In genomic region chr5:77428526-77428925, GRCm38 (mm10) we compare ENCODE assay signal across 27 mouse cellular contexts. TPM values are rescaled to one million over a fixed set of nuclear protein-coding genes. Genes with fewer than 3 reads are reported as not detected.
A peak's percentile ranks its signal among the peaks of the same experiment; 100 is the strongest.
DNase-seq lines count a peak whose midpoint lies in the region; ATAC-seq and TF ChIP-seq lines count a peak whose summit lies in the region.
"Had no signal": no experiment of that assay in that cellular context is flagged by ENCODE, and none has a peak within 500 bp of the region (broad histone marks: within the 10 kb centered on the region; RNA-seq: fewer than 3 reads in every experiment).

No protein-coding gene starts in this region.

- no peaks in the 10 kb centered on the region for H3K27me3 ChIP-seq in embryonic facial prominence, embryonic 15.5 days
- no peaks in the 10 kb centered on the region for H3K27me3 ChIP-seq in embryonic facial prominence, embryonic 10.5 days (replicated peaks; ENCODE audit: low read depth, poor library complexity, severe bottlenecking)
- H3K27me3 ChIP-seq in intestine, embryonic 14.5 days (replicated peaks; ENCODE audit: control insufficient read depth, insufficient read depth, low read length) = no peaks in the 10 kb centered on the region
- H3K27me3 ChIP-seq in intestine, postnatal 0 days (replicated peaks; ENCODE audit: control insufficient read depth, insufficient read depth, low read length) = no peaks in the 10 kb centered on the region
- no peaks in the 10 kb centered on the region for H3K27me3 ChIP-seq in lung, embryonic 15.5 days
- H3K27me3 ChIP-seq: embryonic facial prominence, embryonic 13.5 days; heart, embryonic 13.5 days; hindbrain, embryonic 15.5 days; limb, embryonic 13.5 days; liver, embryonic 12.5 days; midbrain, embryonic 13.5 days; stomach, embryonic 15.5 days had no signal

- H3K4me2 ChIP-seq in embryonic facial prominence, embryonic 15.5 days (replicated peaks) = no peak overlapping the region
- H3K4me2 ChIP-seq in intestine, embryonic 14.5 days (ENCODE audit: low read length) = no peak overlapping the region
- no peak overlapping the region for H3K4me2 ChIP-seq in intestine, postnatal 0 days (replicated peaks; ENCODE audit: low read depth)
- no peak overlapping the region for H3K4me2 ChIP-seq in lung, embryonic 15.5 days
- H3K4me2 ChIP-seq: embryonic facial prominence, embryonic 13.5 days; heart, embryonic 13.5 days; hindbrain, embryonic 15.5 days; limb, embryonic 13.5 days; liver, embryonic 12.5 days; midbrain, embryonic 13.5 days; stomach, embryonic 15.5 days had no signal

- H3K4me3 ChIP-seq in embryonic facial prominence, embryonic 15.5 days (replicated peaks) = no peak overlapping the region
- no peak overlapping the region for H3K4me3 ChIP-seq in embryonic facial prominence, embryonic 10.5 days
- H3K4me3 ChIP-seq in intestine, embryonic 14.5 days (ENCODE audit: low read depth, low read length) = no peak overlapping the region
- no peak overlapping the region for H3K4me3 ChIP-seq in intestine, postnatal 0 days (ENCODE audit: low read depth, low read length)
- H3K4me3 ChIP-seq in lung, embryonic 15.5 days = no peak overlapping the region
- H3K4me3 ChIP-seq: embryonic facial prominence, embryonic 13.5 days; erythroblast, embryonic 14.5 days; heart, adult 2 months; heart, embryonic 13.5 days; hindbrain, embryonic 10.5 days; hindbrain, embryonic 15.5 days; limb, embryonic 13.5 days; liver, embryonic 12.5 days; midbrain, embryonic 13.5 days; stomach, embryonic 15.5 days had no signal

- no peaks in the 10 kb centered on the region for H3K9me3 ChIP-seq in embryonic facial prominence, embryonic 15.5 days (replicated peaks)
- H3K9me3 ChIP-seq in embryonic facial prominence, embryonic 10.5 days = no peaks in the 10 kb centered on the region
- H3K9me3 ChIP-seq in intestine, embryonic 14.5 days (ENCODE audit: control insufficient read depth, low read length) = no peaks in the 10 kb centered on the region
- H3K9me3 ChIP-seq in intestine, postnatal 0 days (ENCODE audit: control insufficient read depth) = no peaks in the 10 kb centered on the region
- no peaks in the 10 kb centered on the region for H3K9me3 ChIP-seq in lung, embryonic 15.5 days
- H3K9me3 ChIP-seq: embryonic facial prominence, embryonic 13.5 days; heart, embryonic 13.5 days; hindbrain, embryonic 10.5 days; hindbrain, embryonic 15.5 days; limb, embryonic 13.5 days; liver, embryonic 12.5 days; midbrain, embryonic 13.5 days; stomach, embryonic 15.5 days had no signal

- 0 out of 2 replicates have a peak, but pooled peaks cover 6% of the 10 kb centered on the region for H3K4me1 ChIP-seq in embryonic facial prominence, embryonic 15.5 days
- H3K4me1 ChIP-seq in embryonic facial prominence, embryonic 10.5 days = no peaks in the 10 kb centered on the region
- 0 out of 2 replicates have a peak, but pooled peaks cover 2% of the 10 kb centered on the region for H3K4me1 ChIP-seq in intestine, embryonic 14.5 days (replicated peaks; ENCODE audit: control insufficient read depth, insufficient read depth, low read length)
- H3K4me1 ChIP-seq in intestine, postnatal 0 days (replicated peaks; ENCODE audit: control insufficient read depth, insufficient read depth, low read length) = no peaks in the 10 kb centered on the region
- no peaks in the 10 kb centered on the region for H3K4me1 ChIP-seq in lung, embryonic 15.5 days
- H3K4me1 ChIP-seq: heart, embryonic 13.5 days; hindbrain, embryonic 10.5 days; hindbrain, embryonic 15.5 days; liver, embryonic 12.5 days; midbrain, embryonic 13.5 days; stomach, embryonic 15.5 days had no signal

- no peak for ATAC-seq in embryonic facial prominence, embryonic 15.5 days (ENCODE audit: insufficient number of reproducible peaks, low FRiP score, low TSS enrichment, low read depth)
- no peak for ATAC-seq in intestine, embryonic 14.5 days (replicated peaks; ENCODE audit: low FRiP score, low TSS enrichment, low read depth)
- ATAC-seq in intestine, postnatal 0 days = no peak
- no peak for ATAC-seq in lung, embryonic 15.5 days (ENCODE audit: borderline replicate concordance, extremely low read depth, low FRiP score, low TSS enrichment)
- ATAC-seq: forebrain, embryonic 16.5 days; inflammation-experienced regulatory T-cells, adult 6 months; liver, embryonic 12.5 days; midbrain, embryonic 13.5 days had no signal

- no peak overlapping the region for H3K9ac ChIP-seq in embryonic facial prominence, embryonic 15.5 days
- H3K9ac ChIP-seq in intestine, embryonic 14.5 days (ENCODE audit: low read length) = no peak overlapping the region
- H3K9ac ChIP-seq in intestine, postnatal 0 days (ENCODE audit: low read depth, low read length) = no peak overlapping the region
- H3K9ac ChIP-seq in lung, embryonic 15.5 days = no peak overlapping the region
- H3K9ac ChIP-seq: embryonic facial prominence, embryonic 13.5 days; heart, embryonic 13.5 days; hindbrain, embryonic 15.5 days; limb, embryonic 13.5 days; liver, embryonic 12.5 days; midbrain, embryonic 13.5 days; stomach, embryonic 15.5 days had no signal

- WGBS in embryonic facial prominence, embryonic 15.5 days = 65% methylated on average over 4 of the region's 4 CpGs
- 80% methylated on average over 4 of the region's 4 CpGs for WGBS in embryonic facial prominence, embryonic 10.5 days
- WGBS in intestine, embryonic 14.5 days = 73% methylated on average over 4 of the region's 4 CpGs
- WGBS in intestine, postnatal 0 days = 74% methylated on average over 4 of the region's 4 CpGs
- 62% methylated on average over 4 of the region's 4 CpGs for WGBS in lung, embryonic 15.5 days

- peak overlapping the region; percentile 44 for H3K27ac ChIP-seq in embryonic facial prominence, embryonic 15.5 days (replicated peaks)
- H3K27ac ChIP-seq in embryonic facial prominence, embryonic 10.5 days (replicated peaks) = no peak overlapping the region
- no peak overlapping the region for H3K27ac ChIP-seq in intestine, embryonic 14.5 days (ENCODE audit: low read depth)
- no peak overlapping the region for H3K27ac ChIP-seq in intestine, postnatal 0 days (ENCODE audit: low read depth, low read length)
- H3K27ac ChIP-seq in lung, embryonic 15.5 days = peak overlapping the region; percentile 19
- H3K27ac ChIP-seq: embryonic facial prominence, embryonic 13.5 days; heart, adult 2 months; heart, embryonic 13.5 days; hindbrain, embryonic 10.5 days; hindbrain, embryonic 15.5 days; limb, embryonic 13.5 days; liver, embryonic 12.5 days; macrophage; midbrain, embryonic 13.5 days; stomach, embryonic 15.5 days had no signal

- no peak for DNase-seq in embryonic facial prominence, embryonic 10.5 days (ENCODE audit: low spot score)
- DNase-seq in intestine, embryonic 14.5 days (ENCODE audit: low spot score) = peak; percentile 25
- no peak for DNase-seq in lung, postnatal 10 days
- DNase-seq in adipocyte (ENCODE audit: low spot score) = peak; percentile 95
- DNase-seq: adrenal gland, adult 2 months; adrenal gland, postnatal 36 days; cerebellum, adult 2 months; cerebellum, postnatal 25 days; gastrocnemius, postnatal 25 days; heart, adult 2 months; lung, adult 2 months; right cerebral cortex, postnatal 25 days had no signal

- TF ChIP-seq CTCF in intestine, postnatal 0 days (IDR thresholded peaks at IDR 0.05; ENCODE audit: low read depth) = no peak

- no peaks in the 10 kb centered on the region for H3K36me3 ChIP-seq in embryonic facial prominence, embryonic 15.5 days
- H3K36me3 ChIP-seq in embryonic facial prominence, embryonic 10.5 days (replicated peaks) = no peaks in the 10 kb centered on the region
- no peaks in the 10 kb centered on the region for H3K36me3 ChIP-seq in intestine, embryonic 14.5 days (ENCODE audit: control insufficient read depth, insufficient read depth, low read length)
- no peaks in the 10 kb centered on the region for H3K36me3 ChIP-seq in intestine, postnatal 0 days (ENCODE audit: control insufficient read depth, insufficient read depth)
- no peaks in the 10 kb centered on the region for H3K36me3 ChIP-seq in lung, embryonic 15.5 days
- H3K36me3 ChIP-seq: embryonic facial prominence, embryonic 13.5 days; heart, embryonic 13.5 days; hindbrain, embryonic 10.5 days; hindbrain, embryonic 15.5 days; limb, embryonic 13.5 days; liver, embryonic 12.5 days; midbrain, embryonic 13.5 days; stomach, embryonic 15.5 days had no signal

RNA-seq across cellular contexts. Expression of gene Igfbp7, which starts 20.7 kb away (rescaled TPM):
- 107 and 116 TPM in 2 replicates for polyA plus RNA-seq in embryonic facial prominence, embryonic 15.5 days (2015; fragmentation: Nextera tagmentation; extraction: Ambion mirVana)
- polyA plus RNA-seq in embryonic facial prominence, embryonic 10.5 days (2016; fragmentation: Nextera tagmentation; extraction: Ambion mirVana) = 4.4 and 4.9 TPM in 2 replicates
- 52.4 and 57.9 TPM in 2 replicates for polyA plus RNA-seq in intestine, embryonic 14.5 days (2014; fragmentation: Nextera tagmentation; extraction: Ambion mirVana)
- 255 and 258 TPM in 2 replicates for polyA plus RNA-seq in intestine, postnatal 0 days (2015; fragmentation: Nextera tagmentation; extraction: Ambion mirVana)
- polyA plus RNA-seq in lung, embryonic 15.5 days (2015; fragmentation: Nextera tagmentation; extraction: Ambion mirVana) = 77.7 and 88.4 TPM in 2 replicates

Comparison
In these comparisons a context has a peak if more than half of its experiments do, and no peak if none do; other contexts are left out.
1. H3K27ac ChIP-seq: peak in embryonic facial prominence, embryonic 15.5 days (single experiment) and lung, embryonic 15.5 days (single experiment); none in embryonic facial prominence, embryonic 10.5 days (single experiment), intestine, embryonic 14.5 days (single experiment) and intestine, postnatal 0 days (single experiment).
2. DNase-seq: peak in intestine, embryonic 14.5 days (single experiment) and adipocyte (single experiment); none in embryonic facial prominence, embryonic 10.5 days (single experiment) and lung, postnatal 10 days (single experiment).